20 mouse cellular contexts compared by ENCODE assay signal in the genomic region with DNA sequence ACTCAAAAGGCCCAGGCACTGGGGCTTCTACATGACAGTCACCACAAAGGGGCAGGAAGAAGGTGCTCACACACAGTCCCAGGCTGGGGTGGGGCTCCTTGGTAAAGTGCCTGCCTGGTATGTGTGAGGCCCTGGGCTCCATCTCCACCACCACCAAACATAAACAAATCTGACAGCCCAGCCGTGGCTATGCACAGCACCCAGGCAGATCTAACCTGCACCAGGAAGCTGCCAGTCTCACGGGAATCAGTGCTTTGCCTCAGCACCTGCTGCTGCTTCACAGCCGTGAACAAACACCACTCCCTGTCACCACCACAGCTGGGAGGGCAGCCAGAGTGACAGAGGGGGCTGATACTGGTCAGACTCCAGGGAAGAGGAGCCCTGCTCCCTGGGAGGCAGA. TPM values are rescaled to one million over a fixed set of nuclear protein-coding genes. Genes with fewer than 3 reads are reported as not detected.
DNase-seq lines count a peak whose midpoint lies in the region; ATAC-seq and TF ChIP-seq lines count a peak whose summit lies in the region.
"Had no signal": no experiment of that assay in that cellular context is flagged by ENCODE, and none has a peak within 500 bp of the region (broad histone marks: within the 10 kb centered on the region; RNA-seq: fewer than 3 reads in every experiment).

No protein-coding gene starts in this region.

- peaks cover 5% of the 10 kb centered on the region; the same call in 1 of the 2 replicates for H3K4me1 ChIP-seq in liver, postnatal 0 days (ENCODE audit: insufficient read depth)
- H3K4me1 ChIP-seq in liver, embryonic 11.5 days (replicated peaks; ENCODE audit: control insufficient read depth, insufficient read depth, low read length), result no peaks in the 10 kb centered on the region
- H3K4me1 ChIP-seq: hindbrain, embryonic 13.5 days; kidney, embryonic 15.5 days; midbrain, embryonic 12.5 days; neural tube, embryonic 12.5 days; stomach, embryonic 15.5 days had no signal

- no peaks in the 10 kb centered on the region for H3K27me3 ChIP-seq in liver, postnatal 0 days (ENCODE audit: insufficient read depth, low read length)
- H3K27me3 ChIP-seq in liver, embryonic 11.5 days (replicated peaks; ENCODE audit: control insufficient read depth, insufficient read depth, low read length), result no peaks in the 10 kb centered on the region
- H3K27me3 ChIP-seq in Patski, result no peaks in the 10 kb centered on the region
- H3K27me3 ChIP-seq: heart, embryonic 15.5 days; hindbrain, embryonic 13.5 days; kidney, embryonic 15.5 days; midbrain, embryonic 12.5 days; neural tube, embryonic 12.5 days; stomach, embryonic 15.5 days had no signal

- in situ Hi-C loops in Patski (cut with MboI; ENCODE audit: low pct_unique_long_range_greater_than_20kb), result no loop called here

- CTCF ChIA-PET in Patski (lab: Charles Lee), result no interaction called here

- no peak for TF ChIP-seq CTCF in liver, postnatal 0 days (IDR thresholded peaks at IDR 0.05; ENCODE audit: low read depth)
- TF ChIP-seq CTCF in Patski (IDR thresholded peaks at IDR 0.05), result no peak

- H3K27ac ChIP-seq in liver, postnatal 0 days (ENCODE audit: low read depth), result peak overlapping the region; percentile 73
- H3K27ac ChIP-seq in liver, embryonic 11.5 days (ENCODE audit: low read depth, low read length), result no peak overlapping the region
- H3K27ac ChIP-seq: heart, embryonic 15.5 days; hindbrain, embryonic 13.5 days; kidney, embryonic 15.5 days; midbrain, embryonic 12.5 days; neural tube, embryonic 12.5 days; stomach, embryonic 15.5 days had no signal

- H3K9me3 ChIP-seq in liver, postnatal 0 days (ENCODE audit: low read length), result no peaks in the 10 kb centered on the region
- no peaks in the 10 kb centered on the region for H3K9me3 ChIP-seq in liver, embryonic 11.5 days (ENCODE audit: control insufficient read depth, low read length)
- H3K9me3 ChIP-seq: G1E; heart, embryonic 15.5 days; hindbrain, embryonic 13.5 days; kidney, embryonic 15.5 days; midbrain, embryonic 12.5 days; neural tube, embryonic 12.5 days; stomach, embryonic 15.5 days had no signal

- ATAC-seq in liver, postnatal 0 days, result peak; percentile 46
- ATAC-seq in liver, embryonic 11.5 days (replicated peaks; ENCODE audit: low FRiP score), result no peak
- ATAC-seq in Patski, result peak; percentile 29
- ATAC-seq in neutrophil, adult 5-6 weeks (ENCODE audit: extremely low read depth, insufficient number of reproducible peaks, low FRiP score, poor library complexity, severe bottlenecking), result peak; percentile 77

- H3K4me2 ChIP-seq in liver, postnatal 0 days (ENCODE audit: low read depth, low read length), result no peak overlapping the region
- no peak overlapping the region for H3K4me2 ChIP-seq in liver, embryonic 11.5 days
- H3K4me2 ChIP-seq: heart, embryonic 15.5 days; hindbrain, embryonic 13.5 days; kidney, embryonic 15.5 days; lung, embryonic 14.5 days; midbrain, embryonic 12.5 days; neural tube, embryonic 12.5 days; stomach, embryonic 15.5 days had no signal

- TF ChIP-seq EP300 in liver, postnatal 0 days (IDR thresholded peaks at IDR 0.05; ENCODE audit: low read depth), result no peak

- WGBS in liver, postnatal 0 days (ENCODE audit: insufficient replicate concordance), result 71% methylated on average over 3 of the region's 3 CpGs
- 46% methylated on average over 3 of the region's 3 CpGs for WGBS in liver, embryonic 11.5 days

- H3K4me3 ChIP-seq in liver, postnatal 0 days (ENCODE audit: low read depth, low read length), result no peak overlapping the region
- no peak overlapping the region for H3K4me3 ChIP-seq in liver, embryonic 11.5 days (ENCODE audit: low read depth, low read length)
- H3K4me3 ChIP-seq: heart, embryonic 15.5 days; hindbrain, embryonic 13.5 days; kidney, embryonic 15.5 days; midbrain, embryonic 12.5 days; neural tube, embryonic 12.5 days; stomach, embryonic 15.5 days had no signal

- peaks cover 50% of the 10 kb centered on the region for H3K36me3 ChIP-seq in liver, postnatal 0 days (replicated peaks; ENCODE audit: insufficient read depth, low read length)
- H3K36me3 ChIP-seq in liver, embryonic 11.5 days (ENCODE audit: control insufficient read depth, insufficient read depth, low read length), result peaks cover 4% of the 10 kb centered on the region; the same call in 1 of the 2 replicates

- DNase-seq in liver, postnatal 0 days, result peak; percentile 52
- no peak for DNase-seq in liver, embryonic 11.5 days (ENCODE audit: low spot score)
- DNase-seq in Patski (ENCODE audit: low read depth, low spot score), result no peak
- peak; percentile 66 for DNase-seq in thymus, postnatal 14 days
- DNase-seq in frontal cortex, postnatal 36 days (ENCODE audit: low spot score in 2 of 2), result no peak
- no peak for DNase-seq in embryo, embryonic 10 days (ENCODE audit: low spot score)
- DNase-seq: cerebellum, adult 8-10 months; embryo, embryonic 11 days; gastrocnemius, postnatal 25 days; lung, embryonic 14.5 days had no signal

- no peak overlapping the region; the same call in 1 of the 2 replicates for H3K9ac ChIP-seq in liver, postnatal 0 days (replicated peaks)
- H3K9ac ChIP-seq in liver, embryonic 11.5 days (ENCODE audit: low read depth, low read length), result no peak overlapping the region
- H3K9ac ChIP-seq: heart, embryonic 15.5 days; hindbrain, embryonic 13.5 days; kidney, embryonic 15.5 days; lung, embryonic 14.5 days; midbrain, embryonic 12.5 days; neural tube, embryonic 12.5 days; stomach, embryonic 15.5 days had no signal

- POLR2A ChIA-PET in Patski (lab: Charles Lee), result no interaction called here

RNA-seq across cellular contexts. Expression of a gene that starts 9.9 kb away (rescaled TPM):
- 3.7 and 4.1 TPM in 2 replicates for polyA plus RNA-seq in liver, postnatal 0 days (2015; fragmentation: Nextera tagmentation; extraction: Ambion mirVana)
- polyA plus RNA-seq in liver, embryonic 11.5 days (2014; fragmentation: Nextera tagmentation; extraction: Ambion mirVana), result 2.3 and 3.1 TPM in 2 replicates
- 0.23 TPM for polyA plus RNA-seq in Patski (2021)
- total RNA-seq in neutrophil, adult 5-6 weeks (2017), result 31.7 and 33.4 TPM in 2 replicates

RNA-seq across cellular contexts. Expression of a gene that starts 17.2 kb away (rescaled TPM):
- polyA plus RNA-seq in liver, postnatal 0 days (2015; fragmentation: Nextera tagmentation; extraction: Ambion mirVana), result 12.2 and 13.7 TPM in 2 replicates
- polyA plus RNA-seq in liver, embryonic 11.5 days (2014; fragmentation: Nextera tagmentation; extraction: Ambion mirVana), result 23.3 and 24.8 TPM in 2 replicates
- polyA plus RNA-seq in Patski (2021), result 43.3 TPM
- total RNA-seq in neutrophil, adult 5-6 weeks (2017), result 129 and 155 TPM in 2 replicates

RNA-seq across cellular contexts. Expression of a gene that starts 20.7 kb away (rescaled TPM):
- 0.20 TPM in 1 of 2 replicates, not detected in the other for polyA plus RNA-seq in liver, postnatal 0 days (2015; fragmentation: Nextera tagmentation; extraction: Ambion mirVana)
- not detected in 2 replicates for polyA plus RNA-seq in liver, embryonic 11.5 days (2014; fragmentation: Nextera tagmentation; extraction: Ambion mirVana)
- not detected for polyA plus RNA-seq in Patski (2021)
- not detected in 2 replicates for total RNA-seq in neutrophil, adult 5-6 weeks (2017)
- total RNA-seq: G1E; gastrocnemius, postnatal 25 days; layer of hippocampus, postnatal 10 days; left cerebral cortex, postnatal 36 days had no signal
- polyA plus RNA-seq: G1E; heart, embryonic 15.5 days; hindbrain, embryonic 13.5 days; lung, embryonic 14.5 days; midbrain, embryonic 12.5 days; neural tube, embryonic 12.5 days had no signal

RNA-seq across cellular contexts. Expression of a gene that starts 22.4 kb away (rescaled TPM):
- 106 and 123 TPM in 2 replicates for polyA plus RNA-seq in liver, postnatal 0 days (2015; fragmentation: Nextera tagmentation; extraction: Ambion mirVana)
- polyA plus RNA-seq in liver, embryonic 11.5 days (2014; fragmentation: Nextera tagmentation; extraction: Ambion mirVana), result 34.2 and 35.5 TPM in 2 replicates
- 72.5 TPM for polyA plus RNA-seq in Patski (2021)
- total RNA-seq in neutrophil, adult 5-6 weeks (2017), result 34.4 and 37.0 TPM in 2 replicates

RNA-seq across cellular contexts. Expression of a gene that starts 22.6 kb away (rescaled TPM):
- 44.5 and 49.2 TPM in 2 replicates for polyA plus RNA-seq in liver, postnatal 0 days (2015; fragmentation: Nextera tagmentation; extraction: Ambion mirVana)
- polyA plus RNA-seq in liver, embryonic 11.5 days (2014; fragmentation: Nextera tagmentation; extraction: Ambion mirVana), result 125 and 139 TPM in 2 replicates
- 32.9 TPM for polyA plus RNA-seq in Patski (2021)
- total RNA-seq in neutrophil, adult 5-6 weeks (2017), result 33.1 and 40.1 TPM in 2 replicates

Comparison
In these comparisons a context has a peak if more than half of its experiments do, and no peak if none do; other contexts are left out.
1. DNase-seq: peak in liver, postnatal 0 days (single experiment) and thymus, postnatal 14 days (single experiment); none in liver, embryonic 11.5 days (single experiment), Patski (single experiment), frontal cortex, postnatal 36 days (0 of 2) and embryo, embryonic 10 days (single experiment).